11 mouse cellular contexts compared by ENCODE assay signal in genomic region chr17:33385705-33386104, GRCm38 (mm10).
"Had no signal": no experiment of that assay in that cellular context is flagged by ENCODE, and none has a peak within 500 bp of the region (broad histone marks: within the 10 kb centered on the region; RNA-seq: fewer than 3 reads in every experiment).

No protein-coding gene starts in this region.

- DNase-seq: kidney, adult 2 months; kidney, postnatal 25 days; layer of hippocampus, adult 9-11 months; liver, embryonic 13.5 days; lung, adult 2 months; lung, postnatal 14 days; lung, postnatal 4 days; midbrain, embryonic 14.5 days; thymus, adult 2 months; thymus, postnatal 14 days; thymus, postnatal 4 days had no signal
